Mouse (Mus musculus): Measurements from ENCODE around the gene Sec23ip.

DNA sequence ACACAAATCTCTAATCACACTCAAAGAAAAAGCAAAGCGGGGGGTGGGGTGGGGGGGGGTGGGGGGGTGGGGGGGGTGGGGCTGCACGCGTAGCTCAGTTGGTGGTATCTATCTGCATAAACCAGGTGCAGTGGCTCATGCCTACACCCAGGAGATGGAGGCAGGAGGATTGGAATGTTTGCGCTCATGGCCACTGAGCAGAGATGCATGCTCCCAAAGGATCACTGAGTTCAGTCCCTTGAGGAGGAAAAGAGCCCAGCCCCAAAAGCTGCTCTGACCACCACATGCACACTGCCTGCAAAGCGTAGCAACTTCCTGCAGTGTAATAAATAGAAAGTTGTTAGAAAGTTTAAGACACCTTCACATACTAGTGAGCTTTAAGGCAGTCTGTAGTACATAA is 17.0 kb upstream of the Sec23ip start:
- TF ChIP-seq CTCF (IDR thresholded peaks at IDR 0.05; ENCODE audit: low read depth) (no peak), EP300 (IDR thresholded peaks at IDR 0.05; ENCODE audit: low read depth) (no peak)
